Mouse (Mus musculus) ovary, adult 2 months (tissue): ENCODE results near the gene Heatr5b. TPM values are rescaled to one million over a fixed set of nuclear protein-coding genes. Genes with fewer than 3 reads are reported as not detected.

Experiments
- polyA plus RNA-seq: library from polyadenylated mRNA; depleted of rRNA; stranded (reverse); fragments of >200 nt; gene quantifications from 2 replicates; pipeline ENCODE4 v1.2.3, GENCODE M21; 2012; rRNA removed

Heatr5b gene
- 14.0 and 19.8 TPM in 2 replicates for polyA plus RNA-seq

GRCm38 (mm10) chr17:78834856-78835835, at the start of gene Heatr5b, which contains the start of gene Gpatch11:
Gene Heatr5b (minus strand): TSS chr17:78835364.
Gene Gpatch11 (plus strand): TSS chr17:78835567.

GRCm38 (mm10) chr17:78882401-78883112, 47.4 kb upstream of the Heatr5b start, which contains the start of gene Eif2ak2:
Gene Eif2ak2 (minus strand): TSS chr17:78882573.

GRCm38 (mm10) chr17:78737096-78737495, 98.1 kb downstream of the Heatr5b start, which contains the start of gene Strn:
Gene Strn (minus strand): TSS chr17:78737196.

Other genes with a start within 250 kb of the Heatr5b start
- 11.7 and 15.4 TPM in 2 replicates for gene Strn, start 98.2 kb downstream of the Heatr5b start, polyA plus RNA-seq
- gene Gpatch11, start 203 bp upstream of the Heatr5b start, polyA plus RNA-seq: 9.9 and 13.1 TPM in 2 replicates
- 2.1 and 4.4 TPM in 2 replicates for gene Eif2ak2, start 47.2 kb upstream of the Heatr5b start, polyA plus RNA-seq
- gene Sult6b1, start 71.6 kb upstream of the Heatr5b start, polyA plus RNA-seq: not detected in 2 replicates
- gene Cebpzos, start 81.1 kb upstream of the Heatr5b start, polyA plus RNA-seq: 2.3 and 3.0 TPM in 2 replicates
- gene Cebpz, start 101.7 kb upstream of the Heatr5b start, polyA plus RNA-seq: 2.4 and 4.0 TPM in 2 replicates
- gene Ndufaf7, start 101.8 kb upstream of the Heatr5b start, polyA plus RNA-seq: 7.2 and 8.2 TPM in 2 replicates
- gene Prkd3, start 185.5 kb upstream of the Heatr5b start, polyA plus RNA-seq: 10.9 and 15.1 TPM in 2 replicates
- gene Qpct, start 216.5 kb upstream of the Heatr5b start, polyA plus RNA-seq: 5.1 and 7.4 TPM in 2 replicates